Mouse (Mus musculus) kidney, embryonic 15.5 days (tissue): ENCODE data around the gene Obox8. TPM values are rescaled to one million over a fixed set of nuclear protein-coding genes. Genes with fewer than 3 reads are reported as not detected.

Source experiments
- ATAC-seq: fragments of 200-750 bp; cut with Nextera tagmentation; replicated peaks from 2 replicates; pipeline ENCODE4 v1.8.0; 2017; ENCODE audit warnings: moderate TSS enrichment; ENCODE audit not compliant: low FRiP score
- H3K27ac ChIP-seq: fragments of 300-500 bp; sonication (generic); 2 replicates; pipeline ENCODE4 v1.5.1; 2015; ENCODE audit warnings: mild to moderate bottlenecking, inconsistent platforms
- H3K27me3 ChIP-seq: fragments of 300-500 bp; sonication (generic); 2 replicates; pipeline ENCODE4 v1.6.1; 2015; ENCODE audit warnings: inconsistent platforms
- H3K36me3 ChIP-seq: fragments of 300-500 bp; sonication (generic); 2 replicates; pipeline ENCODE4 v1.6.1; 2015; ENCODE audit warnings: inconsistent platforms
- H3K4me1 ChIP-seq: fragments of 300-500 bp; sonication (generic); 2 replicates; pipeline ENCODE4 v1.6.1; 2015; ENCODE audit warnings: inconsistent platforms
- H3K4me2 ChIP-seq: fragments of 300-500 bp; sonication (generic); 2 replicates; pipeline ENCODE4 v1.6.1; 2015; ENCODE audit warnings: moderate library complexity, mild to moderate bottlenecking, inconsistent platforms
- H3K4me3 ChIP-seq: fragments of 300-500 bp; sonication (generic); replicated peaks from 2 replicates; pipeline ENCODE4 v1.5.1; 2015; ENCODE audit warnings: mild to moderate bottlenecking, inconsistent platforms
- H3K9ac ChIP-seq: fragments of 300-500 bp; sonication (generic); 2 replicates; pipeline ENCODE4 v1.6.1; 2015; ENCODE audit warnings: mild to moderate bottlenecking, inconsistent platforms
- H3K9me3 ChIP-seq: fragments of 300-500 bp; sonication (generic); replicated peaks from 2 replicates; pipeline ENCODE4 v1.6.1; 2016; ENCODE audit warnings: inconsistent platforms
- WGBS: fragments of 180-500 bp; shearing (Covaris S2); methylation state at CpG from one replicate; pipeline ENCODE4 v1.1.7; 2015; ENCODE audit warnings: mixed read lengths; 5-methylcytosine and 5-hydroxymethylcytosine counted together
- polyA plus RNA-seq: library from polyadenylated mRNA; unstranded; fragments of >200 nt; fragmentation: Nextera tagmentation; extraction: Ambion mirVana; gene quantifications from 2 replicates; pipeline ENCODE4 v1.2.1, GENCODE M21; 2015

The Obox8 gene
- not detected in 2 replicates for polyA plus RNA-seq

- ATAC-seq: no peak
- 85% methylated on average over 2 of the region's 2 CpGs for WGBS
- Histone ChIP-seq H3K36me3 (no peaks in the 10 kb centered on the region), H3K4me3 (no peak within 1 kb of the TSS), H3K27me3 (no peaks in the 10 kb centered on the region), H3K9ac (no peak within 1 kb of the TSS), H3K4me2 (no peak within 1 kb of the TSS), H3K4me1 (no peaks in the 10 kb centered on the region), H3K27ac (no peak within 1 kb of the TSS), H3K9me3 (0 out of 2 replicates have a peak, but pooled peaks cover 16% of the 10 kb centered on the region)
These were observed at the start of gene Obox8 for GRCm38 (mm10) chr7:14333457-14333856. Gene Obox8 (minus strand): TSS chr7:14333557.

DNA sequence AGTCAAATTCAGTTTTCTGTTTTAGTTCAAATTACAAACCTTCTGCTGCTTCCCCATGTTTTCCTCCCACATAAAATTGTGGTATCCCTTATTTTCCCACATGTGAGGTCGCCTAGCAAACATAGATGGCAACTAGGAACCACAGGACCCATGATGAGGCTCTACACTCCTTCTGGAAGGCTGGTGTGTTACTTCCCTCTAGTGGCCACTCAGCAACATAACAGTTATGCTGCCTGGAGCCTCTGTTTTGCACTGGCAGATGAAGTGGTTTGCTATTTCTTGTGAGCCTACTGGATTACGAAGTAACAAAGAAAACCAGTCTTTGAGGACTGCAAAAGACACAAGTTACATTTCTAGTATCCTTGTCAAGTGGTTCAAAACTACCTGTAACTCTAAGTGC, 16.1 kb downstream of the Obox8 start:
- Histone ChIP-seq H3K4me3 (no peak overlapping the region), H3K9ac (no peak overlapping the region), H3K27ac (no peak overlapping the region), H3K4me1 (no peaks in the 10 kb centered on the region), H3K9me3 (no peaks in the 10 kb centered on the region), H3K27me3 (no peaks in the 10 kb centered on the region), H3K36me3 (no peaks in the 10 kb centered on the region), H3K4me2 (no peak overlapping the region)
- no peak for ATAC-seq
- WGBS: 25% methylated on average over 2 of the region's 2 CpGs

- no peak overlapping the region for H3K9ac ChIP-seq
- peaks cover 3% of the 10 kb centered on the region; the same call in 1 of the 2 replicates for H3K9me3 ChIP-seq
- H3K4me1 ChIP-seq: no peaks in the 10 kb centered on the region
- 74% methylated on average over 3 of the region's 3 CpGs for WGBS
- no peaks in the 10 kb centered on the region for H3K27me3 ChIP-seq
- ATAC-seq: no peak
- no peak overlapping the region for H3K4me2 ChIP-seq
- H3K36me3 ChIP-seq: no peaks in the 10 kb centered on the region
- H3K27ac ChIP-seq: no peak overlapping the region
- H3K4me3 ChIP-seq: no peak overlapping the region
These were observed 24.7 kb downstream of the Obox8 start for GRCm38 (mm10) chr7:14308671-14309070.

DNA sequence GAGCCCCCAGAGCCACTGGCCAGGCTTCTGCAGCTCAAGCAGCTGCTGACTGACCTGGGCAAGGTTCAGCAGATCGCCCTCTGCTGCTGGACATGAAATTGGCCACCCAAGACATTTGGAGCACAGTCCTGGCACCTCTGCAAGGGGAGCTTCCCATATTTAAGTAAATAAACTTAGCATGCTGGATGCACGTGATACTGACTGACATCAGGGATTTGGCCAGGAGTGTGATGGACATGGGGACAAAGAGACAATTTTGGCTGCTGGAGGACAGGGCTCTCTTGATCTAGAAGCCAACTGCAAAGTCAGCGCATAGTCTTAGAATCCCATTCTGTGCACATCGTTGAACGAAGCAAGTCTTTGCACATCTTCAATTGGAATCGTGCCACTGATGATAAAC, 25.8 kb downstream of the Obox8 start:
- H3K4me1 ChIP-seq: no peaks in the 10 kb centered on the region
- no peaks in the 10 kb centered on the region for H3K27me3 ChIP-seq
- no peak for ATAC-seq
- no peak overlapping the region for H3K4me3 ChIP-seq
- no peak overlapping the region for H3K4me2 ChIP-seq
- no peak overlapping the region for H3K27ac ChIP-seq
- H3K9me3 ChIP-seq: peaks cover 3% of the 10 kb centered on the region; the same call in 1 of the 2 replicates
- no peak overlapping the region for H3K9ac ChIP-seq
- H3K36me3 ChIP-seq: no peaks in the 10 kb centered on the region
- WGBS: 80% methylated on average over 6 of the region's 6 CpGs

Other genes starting within 250 kb of the Obox8 start
- not detected in 2 replicates for gene Sult2a3, start 210.5 kb downstream of the Obox8 start, polyA plus RNA-seq
- gene Sult2a6, start 78.7 kb downstream of the Obox8 start, polyA plus RNA-seq: not detected in 2 replicates
- 0.06 TPM in 1 of 2 replicates, not detected in the other for gene Sult2a8, start 113.2 kb upstream of the Obox8 start, polyA plus RNA-seq
- gene Sult2a7, start 160.7 kb upstream of the Obox8 start, polyA plus RNA-seq: not detected in 2 replicates
- 0.21 and 0.30 TPM in 2 replicates for gene Vmn1r90, start 229.9 kb upstream of the Obox8 start, polyA plus RNA-seq